In the genomic region with DNA sequence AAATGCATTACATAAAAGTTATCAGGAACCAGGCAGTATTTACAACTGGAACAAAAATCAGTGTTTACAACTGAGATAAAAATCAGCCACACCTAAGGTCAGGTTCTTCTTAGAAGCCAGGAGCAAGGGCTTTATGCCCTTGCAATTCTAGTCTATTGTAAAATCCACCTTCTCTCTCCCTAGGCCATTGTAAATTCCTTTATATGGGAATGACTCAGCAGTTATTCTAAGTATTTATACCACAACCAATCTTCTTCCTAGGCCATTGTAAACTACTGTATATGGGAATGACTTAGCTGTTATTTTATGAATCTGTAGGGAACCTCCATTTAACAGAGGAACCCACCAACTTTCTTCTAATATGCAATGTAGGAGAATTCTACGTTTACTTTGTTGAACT, we compare ENCODE assay signal across 19 mouse cellular contexts.
"Had no signal": no experiment of that assay in that cellular context is flagged by ENCODE, and none has a peak within 500 bp of the region (broad histone marks: within the 10 kb centered on the region; RNA-seq: fewer than 3 reads in every experiment).

No protein-coding gene starts in this region.

- H3K9ac ChIP-seq: lung, embryonic 14.5 days; midbrain, embryonic 12.5 days; neural tube, embryonic 13.5 days; neural tube, embryonic 15.5 days had no signal

- H3K27ac ChIP-seq: midbrain, embryonic 10.5 days; midbrain, embryonic 12.5 days; neural tube, embryonic 13.5 days; neural tube, embryonic 15.5 days had no signal

- ATAC-seq: midbrain, embryonic 16.5 days had no signal

- H3K4me3 ChIP-seq: midbrain, embryonic 10.5 days; midbrain, embryonic 12.5 days; myocyte; neural tube, embryonic 13.5 days; neural tube, embryonic 15.5 days had no signal

- H3K4me2 ChIP-seq: lung, embryonic 14.5 days; midbrain, embryonic 12.5 days; neural tube, embryonic 13.5 days; neural tube, embryonic 15.5 days had no signal

- DNase-seq: lung, adult 18-20 months; lung, embryonic 14.5 days; lung, postnatal 10 days; lung, postnatal 4 days; midbrain, embryonic 14.5 days; retina, postnatal 1 day; right cerebral cortex, adult 18-20 months; right cerebral cortex, postnatal 25 days; right cerebral cortex, postnatal 4 days; spleen, adult 18-20 months; thymus, adult 18-20 months; thymus, postnatal 14 days; thymus, postnatal 36 days had no signal

- H3K4me1 ChIP-seq: midbrain, embryonic 10.5 days; midbrain, embryonic 12.5 days; neural tube, embryonic 13.5 days; neural tube, embryonic 15.5 days had no signal

- H3K27me3 ChIP-seq: midbrain, embryonic 12.5 days; neural tube, embryonic 13.5 days; neural tube, embryonic 15.5 days had no signal

- H3K36me3 ChIP-seq: midbrain, embryonic 10.5 days; midbrain, embryonic 12.5 days; neural tube, embryonic 13.5 days; neural tube, embryonic 15.5 days had no signal

- H3K9me3 ChIP-seq: midbrain, embryonic 10.5 days; midbrain, embryonic 12.5 days; neural tube, embryonic 13.5 days; neural tube, embryonic 15.5 days had no signal
